Mouse (Mus musculus) intestine, embryonic 16.5 days (tissue): ENCODE results near the gene H3f3b. TPM values are rescaled to one million over a fixed set of nuclear protein-coding genes. Genes with fewer than 3 reads are reported as not detected.

ENCODE experiments used
- ATAC-seq: fragments of 200-750 bp; cut with Nextera tagmentation; 2 replicates; pipeline ENCODE4 v1.8.0; 2017; ENCODE audit warnings: moderate TSS enrichment, moderate library complexity
- H3K27ac ChIP-seq: fragments of 300-500 bp; sonication (generic); 2 replicates; pipeline ENCODE4 v1.5.1; 2014; ENCODE audit warnings: mild to moderate bottlenecking, low read length
- H3K27me3 ChIP-seq: fragments of 300-500 bp; sonication (generic); replicated peaks from 2 replicates; pipeline ENCODE4 v1.6.1; 2014; ENCODE audit warnings: low read length, control low read depth, mixed read lengths; ENCODE audit not compliant: control insufficient read depth, insufficient read depth
- H3K36me3 ChIP-seq: fragments of 300-500 bp; sonication (generic); 2 replicates; pipeline ENCODE4 v1.6.1; 2014; ENCODE audit warnings: low read length, control low read depth; ENCODE audit not compliant: control insufficient read depth, insufficient read depth
- H3K4me1 ChIP-seq: fragments of 300-500 bp; sonication (generic); 2 replicates; pipeline ENCODE4 v1.6.1; 2014; ENCODE audit warnings: low read length, control low read depth, mixed read lengths; ENCODE audit not compliant: control insufficient read depth, insufficient read depth
- H3K4me2 ChIP-seq: fragments of 300-500 bp; sonication (generic); 2 replicates; pipeline ENCODE4 v1.6.1; 2014; ENCODE audit warnings: low read depth, low read length, control low read depth
- H3K4me3 ChIP-seq: fragments of 300-500 bp; sonication (generic); 2 replicates; pipeline ENCODE4 v1.5.1; 2014; ENCODE audit warnings: mild to moderate bottlenecking, low read length
- H3K9ac ChIP-seq: fragments of 300-500 bp; sonication (generic); 2 replicates; pipeline ENCODE4 v1.6.1; 2014; ENCODE audit warnings: low read depth, low read length
- H3K9me3 ChIP-seq: fragments of 300-500 bp; sonication (generic); 2 replicates; pipeline ENCODE4 v1.6.1; 2016; ENCODE audit warnings: low read length, control low read depth; ENCODE audit not compliant: control insufficient read depth
- WGBS: fragments of 180-500 bp; shearing (Covaris S2); extraction: QIAGEN DNeasy Blood & Tissue Kit; methylation state at CpG from one replicate; pipeline ENCODE4 v1.1.7; 2014; 5-methylcytosine and 5-hydroxymethylcytosine counted together
- polyA plus RNA-seq: library from polyadenylated mRNA; unstranded; fragments of >200 nt; fragmentation: Nextera tagmentation; extraction: Ambion mirVana; gene quantifications from 2 replicates; pipeline ENCODE4 v1.2.1, GENCODE M21; 2015

H3f3b gene
- polyA plus RNA-seq, 1 experiment from 2014 or later = 1,387 TPM

DNA sequence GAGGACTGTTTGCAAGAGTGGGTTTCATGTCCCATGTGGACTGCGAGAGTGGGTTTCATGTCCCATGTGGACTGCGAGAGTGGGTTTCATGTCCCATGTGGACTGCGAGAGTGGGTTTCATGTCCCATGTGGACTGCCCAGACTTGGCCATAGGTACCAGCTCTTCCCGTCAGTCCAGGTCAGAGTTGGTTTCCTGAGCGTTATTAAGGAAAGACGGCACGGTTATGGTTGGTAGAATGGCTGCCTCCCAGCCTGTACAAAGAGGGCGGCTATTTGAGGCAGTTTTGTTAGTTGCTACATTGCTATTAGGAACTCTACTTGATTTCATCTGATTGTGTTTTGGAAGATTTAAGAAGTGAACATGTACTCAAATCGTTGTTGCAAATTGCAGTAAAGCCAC lies 10.1 kb upstream of the H3f3b start:
- Histone ChIP-seq H3K4me3 (no peak overlapping the region), H3K4me2 (no peak overlapping the region), H3K4me1 (peaks cover under 1% of the 10 kb centered on the region; the same call in 1 of the 2 replicates), H3K27me3 (no peaks in the 10 kb centered on the region), H3K27ac (no peak overlapping the region), H3K9ac (no peak overlapping the region), H3K36me3 (peaks cover 3% of the 10 kb centered on the region; the same call in 1 of the 2 replicates), H3K9me3 (no peaks in the 10 kb centered on the region)
- 90% methylated on average over 9 of the region's 9 CpGs for WGBS
- no peak for ATAC-seq

DNA sequence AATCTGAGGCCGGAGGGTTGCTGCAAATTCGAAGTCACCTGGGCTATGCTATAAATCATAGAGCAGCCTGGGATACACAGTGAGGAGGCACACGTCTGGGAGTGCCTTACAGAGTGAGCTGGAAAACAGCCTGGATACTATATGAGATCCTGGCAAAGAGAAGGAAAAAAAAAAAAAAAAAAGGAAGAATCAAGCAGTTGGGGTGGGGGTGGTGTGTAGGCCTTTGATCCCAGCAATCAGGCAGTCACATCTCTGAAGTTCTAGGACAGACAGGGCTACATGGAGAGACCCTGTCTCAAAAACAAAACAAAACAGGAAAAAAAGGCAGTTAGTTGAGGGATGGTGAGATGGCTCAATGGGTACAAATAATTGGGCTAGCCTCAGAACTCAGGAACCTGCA lies 8.9 kb upstream of the H3f3b start:
- Histone ChIP-seq H3K27ac (no peak overlapping the region), H3K4me3 (no peak overlapping the region), H3K9me3 (no peaks in the 10 kb centered on the region), H3K9ac (no peak overlapping the region), H3K4me2 (no peak overlapping the region), H3K36me3 (no peaks in the 10 kb centered on the region), H3K27me3 (no peaks in the 10 kb centered on the region), H3K4me1 (peaks cover 7% of the 10 kb centered on the region)
- WGBS = 86% methylated on average over 3 of the region's 3 CpGs
- no peak for ATAC-seq

DNA sequence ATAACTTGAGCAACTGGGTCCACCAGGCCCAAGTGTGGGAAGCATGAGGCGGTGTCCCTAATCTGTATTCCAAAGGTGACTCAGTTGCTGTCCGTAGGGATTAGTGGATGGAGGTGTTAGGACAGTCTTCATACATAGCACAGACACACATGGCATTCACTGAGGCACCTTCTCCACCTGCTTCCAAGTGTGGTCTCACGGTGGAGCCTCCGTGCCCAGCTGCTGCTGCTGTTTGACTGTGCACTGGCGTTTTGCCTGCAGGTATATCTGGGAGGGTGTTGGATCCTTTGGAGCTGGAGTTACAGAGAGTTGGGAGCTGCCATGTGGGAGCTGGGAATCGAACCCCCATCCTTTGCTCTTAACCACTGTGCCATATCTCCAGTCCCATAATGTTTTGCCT lies 6.8 kb upstream of the H3f3b start:
- Histone ChIP-seq H3K36me3 (no peaks in the 10 kb centered on the region), H3K27ac (no peak overlapping the region), H3K4me2 (no peak overlapping the region), H3K4me3 (no peak overlapping the region), H3K27me3 (no peaks in the 10 kb centered on the region), H3K4me1 (peaks cover 9% of the 10 kb centered on the region), H3K9me3 (no peaks in the 10 kb centered on the region), H3K9ac (no peak overlapping the region)
- ATAC-seq = no peak
- 95% methylated on average over 6 of the region's 6 CpGs for WGBS

DNA sequence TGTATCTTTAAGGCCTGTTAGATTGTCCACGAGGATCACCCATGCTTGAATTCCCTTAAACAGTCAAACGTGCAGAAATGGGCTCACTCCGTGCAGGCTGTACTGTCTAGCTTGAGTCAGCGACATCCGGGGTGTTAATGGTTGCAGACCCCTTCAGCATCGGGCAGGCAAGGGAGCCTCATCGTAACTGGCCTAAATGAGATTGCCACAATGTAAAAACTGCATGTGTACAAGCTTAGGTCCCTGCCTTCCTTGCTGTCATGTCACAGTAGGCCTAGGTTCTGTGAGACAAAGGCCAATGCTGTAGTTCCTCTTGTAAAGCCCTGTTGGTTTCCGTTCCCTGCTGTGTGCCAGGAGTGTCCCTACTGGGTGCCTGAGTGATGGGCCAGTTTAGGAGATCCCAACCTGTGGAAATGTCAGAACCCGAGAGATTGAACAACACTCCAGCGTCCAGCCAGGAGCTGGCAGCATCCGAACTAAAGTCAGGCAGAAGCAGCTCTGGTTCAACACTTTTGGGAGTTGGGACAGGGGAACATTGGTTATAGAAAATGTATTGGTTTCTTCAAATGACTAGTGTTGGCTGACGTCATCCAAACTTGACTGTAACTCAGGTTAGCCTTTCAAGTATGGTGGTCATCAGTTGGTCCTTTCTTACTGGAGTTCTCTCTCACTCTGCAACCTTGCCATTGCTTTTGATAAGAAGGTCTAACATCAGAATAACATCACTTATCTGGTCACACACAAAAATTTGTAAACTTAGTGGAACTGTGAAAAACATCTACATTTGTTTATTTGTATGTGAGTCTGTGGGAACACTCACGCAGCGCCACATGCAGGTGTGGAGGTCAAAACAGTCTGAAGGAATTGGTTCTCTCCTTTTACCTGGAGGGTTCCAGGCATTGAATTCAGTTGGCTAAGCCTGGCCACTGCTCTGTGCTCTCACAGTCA lies 3.4 kb upstream of the H3f3b start:
- peak overlapping the region; percentile 94 for H3K9ac ChIP-seq
- 26% methylated on average over 14 of the region's 14 CpGs for WGBS
- H3K27ac ChIP-seq = peak overlapping the region; percentile 100
- no peaks in the 10 kb centered on the region for H3K27me3 ChIP-seq
- peak overlapping the region; percentile 74 for H3K4me2 ChIP-seq
- H3K4me1 ChIP-seq = peaks cover 9% of the 10 kb centered on the region
- H3K36me3 ChIP-seq = no peaks in the 10 kb centered on the region
- peak; percentile 24 for ATAC-seq
- H3K4me3 ChIP-seq = peak overlapping the region; percentile 69
- H3K9me3 ChIP-seq = no peaks in the 10 kb centered on the region

DNA sequence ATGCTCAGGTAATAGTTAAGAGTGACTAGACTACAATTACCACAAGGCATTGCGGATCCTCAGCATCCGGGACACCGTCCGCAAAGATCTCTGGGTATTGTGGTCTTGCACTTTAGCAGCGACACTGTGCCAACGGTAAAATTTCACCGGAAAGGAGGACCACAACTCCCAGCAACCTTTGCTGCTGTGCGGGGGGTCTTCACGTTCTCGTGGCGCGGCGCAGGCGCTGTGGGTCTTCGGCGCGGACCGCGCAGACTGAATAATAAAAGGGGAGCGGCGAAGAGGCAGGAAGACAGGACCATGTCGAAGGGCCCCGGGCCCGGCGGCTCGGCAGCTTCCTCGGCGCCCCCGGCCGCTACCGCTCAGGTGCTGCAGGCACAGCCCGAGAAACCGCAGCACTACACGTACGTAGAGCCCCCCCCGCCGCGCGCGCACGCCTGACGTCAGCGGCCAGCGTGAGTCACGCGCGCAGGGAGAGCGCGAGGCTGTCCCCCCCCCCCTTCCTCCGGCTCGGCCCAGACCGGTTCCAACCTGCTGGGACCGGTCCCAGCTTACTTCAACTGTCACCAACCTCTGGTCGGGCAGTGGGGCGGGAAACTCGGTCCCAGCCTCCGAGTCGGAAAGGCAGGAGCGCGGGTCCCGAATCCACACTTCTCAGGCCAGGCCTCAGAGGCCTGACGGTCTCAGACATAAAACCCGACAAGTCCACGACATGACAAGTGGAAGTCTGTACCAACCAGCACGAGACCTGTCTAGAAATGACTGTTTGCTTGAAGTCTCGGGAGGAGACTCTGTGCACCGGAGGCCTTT lies 2.5 kb upstream of the H3f3b start, which contains the start of gene Unk:
Gene Unk, plus strand, starts transcription at position 235 of the 810 bp plus-strand sequence.
- H3K36me3 ChIP-seq = no peaks in the 10 kb centered on the region
- under 1% methylated on average over 67 of the region's 67 CpGs for WGBS
- peak within 1 kb of the TSS; percentile 100 for H3K27ac ChIP-seq
- peak; percentile 96 for ATAC-seq
- no peaks in the 10 kb centered on the region for H3K27me3 ChIP-seq
- peak within 1 kb of the TSS; percentile 94 for H3K9ac ChIP-seq
- no peaks in the 10 kb centered on the region for H3K9me3 ChIP-seq
- peak within 1 kb of the TSS; percentile 74 for H3K4me2 ChIP-seq
- H3K4me3 ChIP-seq = peak within 1 kb of the TSS; percentile 69
- H3K4me1 ChIP-seq = peaks cover 9% of the 10 kb centered on the region

DNA sequence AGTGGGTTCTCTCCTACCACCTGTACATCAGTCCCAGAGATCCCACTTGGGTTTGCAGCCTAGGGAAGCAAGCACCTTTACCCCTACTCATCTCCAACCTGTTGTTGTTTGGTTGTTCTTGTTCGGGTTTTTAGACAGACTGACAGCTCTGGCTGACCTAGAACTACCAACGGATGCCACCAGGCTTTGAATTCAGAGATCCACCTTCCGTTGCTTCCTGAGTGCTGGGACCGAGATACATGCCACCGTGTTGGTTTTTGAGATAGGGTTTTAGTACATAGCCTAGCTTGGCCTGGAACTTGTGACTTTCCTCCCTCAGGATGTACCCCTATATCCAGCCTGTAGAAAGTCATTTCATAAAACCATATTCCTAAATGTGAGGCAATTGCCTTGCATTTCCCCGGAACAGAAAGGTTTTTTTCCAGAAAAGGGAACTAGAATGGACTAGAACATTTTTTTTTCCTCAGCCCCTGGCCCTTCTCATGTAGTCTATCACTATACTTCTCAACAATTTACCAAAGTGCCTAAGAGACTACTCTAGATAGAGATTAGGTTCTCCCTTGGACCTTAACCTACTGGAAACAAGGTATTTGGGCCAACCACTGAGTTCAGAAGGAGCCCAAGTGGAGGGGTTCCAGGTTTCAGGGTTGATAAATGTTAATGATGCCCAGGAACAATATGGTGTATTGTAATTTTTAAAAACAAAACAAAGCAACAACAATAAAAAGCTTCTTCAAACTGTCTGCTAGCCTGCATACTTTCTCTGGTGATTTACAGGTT lies 1.5 kb upstream of the H3f3b start:
- Histone ChIP-seq H3K27me3 (no peaks in the 10 kb centered on the region), H3K9me3 (no peaks in the 10 kb centered on the region), H3K36me3 (no peaks in the 10 kb centered on the region), H3K27ac (no peak overlapping the region; the same call in 1 of the 2 replicates), H3K9ac (peak overlapping the region; percentile 72), H3K4me2 (peak overlapping the region; percentile 69), H3K4me3 (peak overlapping the region; percentile 69), H3K4me1 (peaks cover 9% of the 10 kb centered on the region)
- 80% methylated on average over 6 of the region's 6 CpGs for WGBS
- no peak for ATAC-seq

DNA sequence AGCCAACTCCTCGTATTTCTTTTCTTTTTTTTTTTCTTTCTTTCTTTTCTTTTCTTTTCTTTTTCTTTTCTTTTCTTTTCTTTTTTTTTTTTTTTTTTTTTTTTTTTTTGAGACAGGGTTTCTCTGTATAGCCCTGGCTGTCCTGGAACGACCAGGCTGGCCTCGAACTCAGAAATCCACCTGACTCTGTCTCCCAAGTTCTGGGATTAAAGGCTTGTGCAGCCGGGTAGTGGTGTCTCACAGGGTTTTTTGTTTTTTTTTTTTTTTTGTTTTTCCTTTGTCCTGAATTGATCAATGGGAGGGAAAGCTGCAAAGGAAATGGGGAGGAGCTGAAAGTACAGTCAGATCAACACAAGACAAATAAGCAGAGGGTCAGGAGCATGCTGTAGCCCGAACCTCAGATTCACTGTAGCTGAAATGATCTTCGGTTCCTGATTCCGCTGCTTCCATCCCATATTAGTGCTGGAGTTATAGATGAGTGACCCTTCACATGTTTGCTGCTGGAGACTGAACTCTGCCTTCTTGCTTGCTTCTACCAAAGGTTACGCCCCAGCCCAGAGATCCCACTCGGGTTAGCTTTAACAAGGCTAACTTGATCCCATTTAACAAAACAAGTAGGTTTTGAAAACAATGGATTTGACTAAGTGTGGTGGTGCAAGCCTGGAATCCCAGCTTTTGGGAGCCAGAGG lies 559 bp upstream of the H3f3b start:
- WGBS = 83% methylated on average over 9 of the region's 9 CpGs

DNA sequence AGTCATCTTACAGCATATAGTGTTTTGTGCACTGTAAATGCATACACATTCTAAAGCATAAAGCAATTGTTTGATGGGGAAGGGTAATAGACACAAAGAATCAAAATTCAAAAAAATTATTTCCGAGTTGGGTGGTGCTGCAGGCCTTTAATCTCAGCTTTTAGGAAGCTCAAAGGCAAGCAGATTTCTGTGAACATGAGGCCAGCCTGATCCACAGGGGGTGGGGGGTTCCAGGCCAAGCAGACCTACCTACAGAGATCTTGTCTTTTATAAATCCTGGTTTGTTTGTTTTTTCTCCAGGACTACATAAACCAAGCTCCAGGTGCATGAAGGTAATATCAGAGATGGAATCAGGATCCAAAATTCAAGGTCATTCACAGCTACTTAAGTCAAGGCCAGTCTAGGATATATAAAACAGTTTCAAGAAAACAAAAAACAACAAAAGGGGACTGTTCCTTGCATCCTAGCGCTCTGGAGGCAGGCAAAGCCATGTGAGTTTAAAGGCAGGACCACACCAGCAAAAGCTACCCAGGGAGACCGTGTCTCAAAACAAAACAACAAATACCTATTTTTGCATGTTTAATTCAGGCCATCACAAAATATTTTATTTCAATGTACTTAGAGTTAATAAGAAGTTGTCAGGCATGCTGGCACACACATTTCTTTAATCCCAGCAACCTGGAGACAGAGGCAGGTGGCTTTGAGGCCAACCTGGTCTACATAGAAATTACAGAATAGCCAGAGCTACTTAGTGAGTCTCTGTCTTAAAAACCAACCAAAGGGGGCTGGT lies 2.5 kb downstream of the H3f3b start:
- Histone ChIP-seq H3K27ac (no peak overlapping the region), H3K9me3 (no peaks in the 10 kb centered on the region), H3K36me3 (no peaks in the 10 kb centered on the region), H3K4me1 (no peaks in the 10 kb centered on the region), H3K4me2 (no peak overlapping the region), H3K9ac (no peak overlapping the region), H3K4me3 (no peak overlapping the region), H3K27me3 (no peaks in the 10 kb centered on the region)
- WGBS = 91% methylated on average over 3 of the region's 3 CpGs
- no peak for ATAC-seq

More for the DNA sequence above, 559 bp upstream of the H3f3b start:
- no peak overlapping the region for H3K4me3 ChIP-seq
- H3K9me3 ChIP-seq = no peaks in the 10 kb centered on the region
- no peak overlapping the region for H3K27ac ChIP-seq
- no peak overlapping the region for H3K9ac ChIP-seq
- H3K27me3 ChIP-seq = no peaks in the 10 kb centered on the region
- H3K4me2 ChIP-seq = no peak overlapping the region
- ATAC-seq = no peak
- H3K36me3 ChIP-seq = no peaks in the 10 kb centered on the region
- H3K4me1 ChIP-seq = peaks cover 9% of the 10 kb centered on the region
